Mouse (Mus musculus) large intestine, adult 2 months (tissue): ENCODE measurements at regions not wholly inside any gene's neighbourhood (a gene's known extent, or its start where the extent isn't known, plus 50 kb on each side); places are given as distances from the start of the nearest gene placed in this dataset.

Source experiments
- DNase-seq: peaks from one replicate; pipeline ENCODE4 v3.0.0-alpha.2; 2012; ENCODE audit warnings: low read depth, low spot score
- WGBS: fragments of 180-500 bp; shearing (Covaris S2); methylation state at CpG from one replicate; pipeline ENCODE4 v1.1.7; 2018; 5-methylcytosine and 5-hydroxymethylcytosine counted together

GRCm38 (mm10) chr3:38145444-38145843 lies 339.2 kb downstream of the Ankrd50 start:
- no peak for DNase-seq
- WGBS, result 41% methylated on average over 2 of the region's 2 CpGs

GRCm38 (mm10) chr3:38144650-38145049 lies 340.0 kb downstream of the Ankrd50 start:
- DNase-seq, result no peak

- no peak for DNase-seq
- 64% methylated on average over 11 of the region's 11 CpGs for WGBS
Measured at GRCm38 (mm10) chr3:38143147-38143883, 341.3 kb downstream of the Ankrd50 start.

DNA sequence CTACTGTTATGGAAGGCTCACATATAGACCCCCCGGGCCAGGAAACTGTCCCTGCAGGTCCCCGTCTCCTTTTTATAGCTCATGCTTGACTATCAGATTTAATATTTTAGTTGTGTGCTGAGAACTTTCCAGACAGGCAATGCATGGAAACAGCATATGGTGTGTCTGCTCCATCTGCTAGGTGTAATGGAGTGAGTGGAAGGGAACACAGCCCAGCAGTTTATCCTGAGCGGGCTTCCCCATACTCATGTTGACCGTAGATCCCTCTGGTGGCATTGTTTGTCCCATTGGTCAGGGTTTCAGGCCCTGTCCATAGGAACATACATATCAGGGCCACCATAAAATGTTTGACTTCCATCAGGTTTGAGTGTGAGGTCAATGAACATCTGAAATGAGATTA lies 345.3 kb downstream of the Ankrd50 start:
- no peak for DNase-seq
- WGBS, result 94% methylated on average over 4 of the region's 4 CpGs

GRCm38 (mm10) chr3:38138014-38138413 lies 346.6 kb downstream of the Ankrd50 start:
- no peak for DNase-seq
- 85% methylated on average over 5 of the region's 5 CpGs for WGBS

GRCm38 (mm10) chr3:38135808-38136214 lies 348.8 kb downstream of the Ankrd50 start:
- no peak for DNase-seq
- 85% methylated on average over 10 of the region's 10 CpGs for WGBS

DNA sequence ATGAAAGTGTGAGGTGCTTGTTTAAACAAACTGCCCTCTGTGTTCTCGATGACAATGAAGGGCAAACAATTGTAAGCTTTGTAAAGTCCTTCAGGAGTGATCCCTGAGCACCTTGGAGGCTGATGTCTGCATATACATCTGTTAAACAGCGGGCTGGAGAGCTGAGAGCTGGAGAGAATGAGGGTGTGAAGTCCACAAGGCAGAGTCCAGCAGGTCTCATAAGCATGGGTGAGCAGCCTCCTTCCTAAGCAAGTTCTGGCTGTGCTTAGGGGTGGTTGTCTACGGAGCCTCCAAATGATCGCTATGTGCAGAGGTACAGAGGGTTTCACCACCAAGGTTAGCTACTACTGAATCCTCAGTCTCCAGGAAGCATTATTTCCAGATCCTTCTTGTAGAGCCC lies 350.2 kb downstream of the Ankrd50 start:
- 67% methylated on average over 4 of the region's 4 CpGs for WGBS
- no peak for DNase-seq

DNA sequence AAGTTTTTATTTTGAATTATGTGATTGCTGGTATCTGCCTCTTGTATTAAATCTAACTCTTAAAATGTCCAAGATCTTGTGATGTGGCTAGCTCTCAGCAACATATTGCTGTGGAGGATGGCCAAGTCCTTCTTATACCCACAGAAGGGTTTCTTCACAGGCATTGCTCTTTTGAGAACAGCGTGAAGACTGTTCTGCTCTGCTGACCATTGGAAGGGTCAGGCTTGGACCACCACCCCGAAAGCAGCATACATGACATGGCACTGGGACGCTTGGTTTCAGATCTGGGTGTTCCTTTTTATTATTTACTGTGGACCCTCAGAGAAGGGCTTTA lies 352.8 kb downstream of the Ankrd50 start:
- DNase-seq, result no peak
- WGBS, result 91% methylated on average over 3 of the region's 3 CpGs

DNA sequence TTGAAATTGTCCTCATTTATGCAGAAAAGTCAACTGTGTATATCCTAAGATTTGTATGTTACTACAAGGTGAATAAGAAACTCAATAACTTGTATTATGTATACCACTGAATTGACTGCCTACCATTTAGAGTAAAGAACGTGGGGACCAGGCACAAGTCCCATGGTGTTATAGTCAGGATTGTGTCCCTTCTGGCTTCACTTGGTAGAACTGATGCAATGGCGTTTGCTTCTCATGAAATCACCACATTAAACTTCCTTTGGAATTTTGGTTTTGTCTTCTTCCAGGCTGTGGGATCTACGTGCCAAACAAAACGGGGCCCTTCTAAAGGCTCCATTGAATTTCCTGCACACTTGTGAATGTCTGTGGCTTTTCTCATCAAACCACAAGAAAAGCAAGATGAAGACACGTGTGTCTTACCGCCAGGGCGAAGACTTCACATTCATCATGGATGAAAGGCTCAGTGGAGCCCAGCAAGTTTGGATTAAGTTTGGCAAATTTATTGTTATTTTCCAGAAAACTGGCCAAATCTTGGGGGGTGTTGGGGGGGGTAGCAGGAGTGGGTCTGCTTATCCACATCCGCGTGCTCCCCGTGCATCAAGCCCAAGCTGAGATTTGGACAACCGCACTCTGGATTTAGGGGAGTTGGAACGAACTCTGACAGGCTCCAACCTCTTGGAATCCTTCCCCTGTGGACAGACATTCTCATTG lies 353.3 kb downstream of the Ankrd50 start:
- no peak for DNase-seq
- WGBS, result 79% methylated on average over 12 of the region's 12 CpGs

GRCm38 (mm10) chr3:38130088-38130487 lies 354.6 kb downstream of the Ankrd50 start:
- DNase-seq, result no peak
- WGBS, result 52% methylated on average over 1 of the region's 1 CpGs

GRCm38 (mm10) chr3:38129167-38129500 lies 355.5 kb downstream of the Ankrd50 start:
- DNase-seq, result no peak
- 51% methylated on average over 2 of the region's 2 CpGs for WGBS

DNA sequence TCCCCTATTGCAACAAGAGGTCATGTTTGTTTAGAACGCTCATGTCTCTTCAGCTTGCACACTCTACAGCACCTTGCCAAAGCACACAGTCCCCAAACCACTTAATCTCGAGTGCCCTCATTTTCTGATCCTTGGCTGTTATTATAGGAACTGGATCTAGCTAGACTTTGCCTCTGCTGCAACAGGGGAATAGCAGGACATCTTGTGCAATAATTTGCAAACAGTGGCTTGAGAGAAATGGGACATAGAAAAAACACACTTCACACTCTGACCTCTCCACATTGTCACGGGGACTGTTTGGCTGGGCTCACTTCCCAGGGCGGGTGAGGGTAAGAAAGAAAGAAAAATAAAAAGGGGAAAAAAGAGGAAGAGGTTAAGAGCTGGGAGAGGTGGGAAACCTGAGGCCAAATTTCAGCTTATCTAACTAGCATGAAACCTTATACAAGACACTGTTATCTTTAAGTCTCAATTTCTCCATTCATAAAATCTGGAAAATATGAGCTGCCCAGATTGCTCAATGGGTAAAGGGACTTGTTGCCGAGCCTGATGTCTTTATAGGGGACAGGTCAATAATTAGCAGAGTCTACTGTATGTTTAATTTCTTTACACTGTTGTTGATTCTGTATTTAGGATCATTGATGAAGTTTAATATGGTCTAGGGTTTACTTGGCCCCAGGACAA lies 356.0 kb downstream of the Ankrd50 start:
- DNase-seq, result no peak
- WGBS, result 10% methylated on average over 5 of the region's 5 CpGs

GRCm38 (mm10) chr3:38116071-38116787 lies 368.4 kb downstream of the Ankrd50 start:
- 3% methylated on average over 7 of the region's 7 CpGs for WGBS
- peak; percentile 45 for DNase-seq

DNA sequence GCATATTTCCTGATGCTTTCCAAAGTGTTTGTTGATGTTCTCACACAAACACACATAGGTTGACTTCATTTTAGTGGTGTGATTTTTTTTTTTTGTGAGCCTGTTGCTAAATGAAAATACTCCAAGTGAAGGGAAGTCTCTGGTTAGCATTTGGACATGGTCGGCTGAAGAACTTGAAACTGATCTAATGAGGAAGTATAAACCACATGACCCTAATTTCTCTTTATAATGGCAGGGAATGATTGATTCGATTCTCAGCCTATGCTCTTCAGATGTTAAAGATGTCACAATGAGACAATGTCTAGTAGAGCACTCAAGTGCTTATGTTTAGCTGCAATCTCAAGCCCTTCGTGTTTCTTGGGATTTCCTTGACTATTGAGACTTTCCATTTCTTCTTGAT lies 372.1 kb downstream of the Ankrd50 start:
- DNase-seq, result no peak
- 58% methylated on average over 3 of the region's 3 CpGs for WGBS

DNA sequence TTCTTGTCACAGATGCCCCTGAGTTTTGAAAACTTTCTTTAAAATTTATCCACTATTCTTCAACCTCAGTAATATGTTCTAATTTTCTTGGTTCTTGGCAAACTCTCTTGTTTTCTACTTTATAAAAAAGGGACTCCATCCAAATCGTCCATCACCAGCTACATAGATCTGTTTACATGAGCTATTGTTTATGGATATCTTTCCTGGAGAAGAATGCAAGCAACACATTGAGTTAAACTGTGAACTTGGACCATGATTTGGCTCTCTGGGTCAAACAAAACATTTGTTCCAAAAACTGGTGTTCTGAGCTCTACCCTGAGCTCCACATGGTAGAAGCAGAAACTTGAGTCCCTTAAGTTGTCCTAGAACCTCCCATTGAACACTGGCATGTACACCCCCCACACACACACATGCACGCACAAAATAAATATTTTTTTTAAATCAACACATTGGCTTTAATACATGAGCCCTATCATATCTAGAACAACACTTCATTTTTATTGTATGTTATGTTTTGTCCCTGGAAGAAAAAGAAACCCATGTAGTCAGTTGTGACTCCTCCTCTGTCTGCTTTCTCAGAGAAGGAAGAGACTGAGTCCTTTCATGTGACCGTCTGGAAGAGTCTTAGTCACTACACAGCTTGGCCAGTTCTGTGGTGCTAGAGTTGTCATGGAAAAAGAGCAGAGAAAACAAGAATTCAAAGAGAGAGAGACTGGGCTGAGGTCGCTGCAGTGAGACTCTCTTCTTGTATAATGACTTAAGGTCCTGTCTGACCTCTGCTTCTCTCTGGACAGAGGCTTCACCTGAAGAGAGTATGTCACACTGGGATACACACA lies 379.4 kb downstream of the Ankrd50 start:
- no peak for DNase-seq
- 67% methylated on average over 4 of the region's 4 CpGs for WGBS

GRCm38 (mm10) chr3:38104418-38104817 lies 380.1 kb upstream of the Gm5148 start:
- WGBS, result 83% methylated on average over 3 of the region's 3 CpGs
- no peak for DNase-seq

DNA sequence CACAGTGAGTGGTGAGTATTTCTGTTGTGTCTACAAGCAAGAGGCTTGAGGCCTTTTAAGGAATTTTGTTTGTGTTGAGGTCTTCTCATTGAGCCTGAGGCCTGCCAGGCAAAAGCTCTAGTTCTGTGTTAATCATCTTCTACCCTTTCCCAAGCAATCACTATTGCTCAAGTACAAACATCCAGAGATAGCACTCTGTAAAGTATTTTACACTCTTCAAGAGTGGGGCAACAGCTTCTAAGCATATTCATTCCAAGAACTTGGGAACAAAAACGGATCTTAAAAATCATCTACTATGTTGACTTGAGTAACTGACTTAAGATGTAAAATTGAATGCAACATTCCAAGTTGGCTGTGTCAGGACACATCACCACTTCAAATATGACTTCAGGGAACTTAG lies 378.7 kb upstream of the Gm5148 start:
- 73% methylated on average over 1 of the region's 1 CpGs for WGBS
- DNase-seq, result no peak

GRCm38 (mm10) chr3:38102181-38102580 lies 377.9 kb upstream of the Gm5148 start:
- DNase-seq, result no peak
- 43% methylated on average over 1 of the region's 1 CpGs for WGBS

DNA sequence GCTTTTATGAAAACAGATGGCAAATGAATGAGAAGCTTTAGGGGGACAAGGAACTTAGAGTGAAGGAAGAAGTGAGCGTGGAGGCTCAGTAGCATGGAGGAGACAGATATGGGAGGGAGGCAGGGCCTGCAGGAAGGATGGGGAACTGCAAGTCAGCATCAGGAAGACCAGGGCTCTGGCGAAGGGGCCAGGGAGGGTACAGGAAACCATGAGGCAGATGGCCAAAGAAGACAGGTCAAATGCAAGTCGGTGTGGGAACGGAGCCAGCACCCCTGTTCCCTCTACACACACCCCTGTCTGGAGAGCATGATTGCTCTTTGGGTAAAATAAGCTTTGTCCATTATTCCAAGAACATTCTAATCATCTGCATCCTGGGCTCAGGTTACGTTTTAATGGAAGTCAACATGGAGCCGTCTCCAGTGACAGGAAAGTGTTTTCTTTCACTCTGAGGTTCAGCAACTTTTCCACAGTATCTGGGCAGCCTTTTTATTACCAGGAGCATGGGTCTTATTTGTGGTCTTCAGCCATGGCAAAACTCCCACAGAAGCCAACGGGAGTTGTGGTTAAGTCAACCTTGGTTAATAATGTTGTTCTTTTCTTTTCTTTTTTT lies 370.2 kb upstream of the Gm5148 start:
- no peak for DNase-seq
- WGBS, result 76% methylated on average over 7 of the region's 7 CpGs
